Mouse (Mus musculus): ENCODE measurements at regions not wholly inside any gene's neighbourhood (a gene's known extent, or its start where the extent isn't known, plus 50 kb on each side); places are given as distances from the start of the nearest gene placed in this dataset.

GRCm38 (mm10) chr14:62037917-62038316 is 254.5 kb upstream of the Rnaseh2b start:
- WGBS, result 92% methylated on average over 5 of the region's 5 CpGs
- Histone ChIP-seq H3K27ac (no peak overlapping the region), H3K4me1 (replicated peaks) (peaks cover 4% of the 10 kb centered on the region), H3K27me3 (0 out of 2 replicates have a peak, but pooled peaks cover 2% of the 10 kb centered on the region), H3K36me3 (no peaks in the 10 kb centered on the region), H3K9me3 (no peaks in the 10 kb centered on the region), H3K4me3 (no peak overlapping the region), H3K4me2 (no peak overlapping the region), H3K9ac (no peak overlapping the region)
- no peak for ATAC-seq (ENCODE audit: low FRiP score)

- no peaks in the 10 kb centered on the region for H3K4me1 ChIP-seq (replicated peaks)
- no peaks in the 10 kb centered on the region for H3K27me3 ChIP-seq
- no peak overlapping the region for H3K27ac ChIP-seq
- H3K4me3 ChIP-seq, result no peak overlapping the region
- no peaks in the 10 kb centered on the region for H3K36me3 ChIP-seq
- WGBS, result 52% methylated on average over 11 of the region's 11 CpGs
- no peaks in the 10 kb centered on the region for H3K9me3 ChIP-seq
- no peak overlapping the region for H3K9ac ChIP-seq
- ATAC-seq (ENCODE audit: low FRiP score), result peak; percentile 72
- no peak overlapping the region for H3K4me2 ChIP-seq
Measured at GRCm38 (mm10) chr14:62042305-62043116, 249.9 kb upstream of the Rnaseh2b start.

GRCm38 (mm10) chr14:62043117-62043422 is 249.3 kb upstream of the Rnaseh2b start:
- Histone ChIP-seq H3K9me3 (no peaks in the 10 kb centered on the region), H3K4me3 (no peak overlapping the region), H3K36me3 (no peaks in the 10 kb centered on the region), H3K4me2 (no peak overlapping the region), H3K27ac (no peak overlapping the region), H3K4me1 (replicated peaks) (no peaks in the 10 kb centered on the region), H3K9ac (no peak overlapping the region), H3K27me3 (no peaks in the 10 kb centered on the region)
- ATAC-seq (ENCODE audit: low FRiP score), result no peak
- WGBS, result 52% methylated on average over 4 of the region's 4 CpGs

GRCm38 (mm10) chr14:62050941-62051340 is 241.4 kb upstream of the Rnaseh2b start:
- Histone ChIP-seq H3K9me3 (no peaks in the 10 kb centered on the region), H3K36me3 (no peaks in the 10 kb centered on the region), H3K27ac (no peak overlapping the region), H3K4me1 (replicated peaks) (no peaks in the 10 kb centered on the region), H3K4me3 (no peak overlapping the region), H3K4me2 (no peak overlapping the region), H3K27me3 (no peaks in the 10 kb centered on the region), H3K9ac (no peak overlapping the region)
- WGBS, result 93% methylated on average over 6 of the region's 6 CpGs
- no peak for ATAC-seq (ENCODE audit: low FRiP score)

- Histone ChIP-seq H3K36me3 (no peaks in the 10 kb centered on the region), H3K4me3 (no peak overlapping the region), H3K4me1 (replicated peaks) (no peaks in the 10 kb centered on the region), H3K9ac (no peak overlapping the region), H3K4me2 (no peak overlapping the region), H3K27me3 (no peaks in the 10 kb centered on the region), H3K27ac (no peak overlapping the region), H3K9me3 (no peaks in the 10 kb centered on the region)
- WGBS, result 82% methylated on average over 1 of the region's 1 CpGs
- ATAC-seq (ENCODE audit: low FRiP score), result no peak
Measured at GRCm38 (mm10) chr14:62051923-62052322, 240.5 kb upstream of the Rnaseh2b start.

DNA sequence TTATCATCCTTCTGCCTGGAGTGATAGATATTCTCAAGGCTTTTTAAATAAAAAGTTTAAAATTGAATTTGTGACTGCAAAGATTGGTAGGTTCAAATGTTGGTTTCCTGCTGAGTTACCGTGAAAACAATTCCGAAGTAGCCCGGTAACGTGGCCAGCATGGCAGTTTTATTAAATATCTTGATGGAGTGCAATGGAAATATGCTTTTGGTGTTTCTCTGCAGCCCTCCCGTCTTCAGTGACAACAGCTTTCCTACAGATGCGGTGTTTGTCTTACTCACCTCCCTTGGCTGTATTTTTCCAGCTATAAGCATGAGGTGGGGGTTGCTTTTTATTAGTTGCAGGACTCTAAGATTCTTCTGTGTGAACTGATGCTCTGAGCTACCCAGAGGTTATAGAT is 239.4 kb upstream of the Rnaseh2b start:
- Histone ChIP-seq H3K4me3 (no peak overlapping the region), H3K4me1 (replicated peaks) (no peaks in the 10 kb centered on the region), H3K36me3 (no peaks in the 10 kb centered on the region), H3K9ac (no peak overlapping the region), H3K4me2 (no peak overlapping the region), H3K27ac (no peak overlapping the region), H3K27me3 (no peaks in the 10 kb centered on the region), H3K9me3 (no peaks in the 10 kb centered on the region)
- WGBS, result 86% methylated on average over 6 of the region's 6 CpGs
- ATAC-seq (ENCODE audit: low FRiP score), result no peak

GRCm38 (mm10) chr14:62057096-62057495 is 235.3 kb upstream of the Rnaseh2b start:
- H3K4me1 ChIP-seq (replicated peaks), result no peaks in the 10 kb centered on the region
- H3K27me3 ChIP-seq, result no peaks in the 10 kb centered on the region
- H3K9ac ChIP-seq, result no peak overlapping the region
- no peak overlapping the region for H3K4me2 ChIP-seq
- ATAC-seq (ENCODE audit: low FRiP score), result no peak
- H3K9me3 ChIP-seq, result no peaks in the 10 kb centered on the region
- H3K36me3 ChIP-seq, result no peaks in the 10 kb centered on the region
- no peak overlapping the region for H3K4me3 ChIP-seq
- H3K27ac ChIP-seq, result no peak overlapping the region
- WGBS, result 93% methylated on average over 4 of the region's 4 CpGs

GRCm38 (mm10) chr14:62058100-62058499 is 234.3 kb upstream of the Rnaseh2b start:
- no peaks in the 10 kb centered on the region for H3K36me3 ChIP-seq
- H3K27me3 ChIP-seq, result no peaks in the 10 kb centered on the region
- 90% methylated on average over 1 of the region's 1 CpGs for WGBS
- no peak overlapping the region for H3K9ac ChIP-seq
- no peak overlapping the region for H3K27ac ChIP-seq
- no peak overlapping the region for H3K4me2 ChIP-seq
- no peaks in the 10 kb centered on the region for H3K9me3 ChIP-seq
- H3K4me1 ChIP-seq (replicated peaks), result no peaks in the 10 kb centered on the region
- no peak overlapping the region for H3K4me3 ChIP-seq
- no peak for ATAC-seq (ENCODE audit: low FRiP score)

- Histone ChIP-seq H3K4me2 (no peak overlapping the region), H3K27ac (no peak overlapping the region), H3K4me1 (replicated peaks) (no peaks in the 10 kb centered on the region), H3K9ac (no peak overlapping the region), H3K9me3 (no peaks in the 10 kb centered on the region), H3K36me3 (no peaks in the 10 kb centered on the region), H3K4me3 (no peak overlapping the region), H3K27me3 (no peaks in the 10 kb centered on the region)
- WGBS, result 88% methylated on average over 6 of the region's 6 CpGs
- no peak for ATAC-seq (ENCODE audit: low FRiP score)
Measured at GRCm38 (mm10) chr14:62071140-62071539, 221.2 kb upstream of the Rnaseh2b start.

GRCm38 (mm10) chr14:62084047-62084446 is 208.3 kb upstream of the Rnaseh2b start:
- 62% methylated on average over 2 of the region's 2 CpGs for WGBS
- H3K4me1 ChIP-seq (replicated peaks), result no peaks in the 10 kb centered on the region
- no peaks in the 10 kb centered on the region for H3K9me3 ChIP-seq
- no peak overlapping the region for H3K4me3 ChIP-seq
- no peak for ATAC-seq (ENCODE audit: low FRiP score)
- H3K4me2 ChIP-seq, result no peak overlapping the region
- H3K27me3 ChIP-seq, result 0 out of 2 replicates have a peak, but pooled peaks cover 2% of the 10 kb centered on the region
- H3K27ac ChIP-seq, result no peak overlapping the region
- H3K36me3 ChIP-seq, result no peaks in the 10 kb centered on the region
- H3K9ac ChIP-seq, result no peak overlapping the region

GRCm38 (mm10) chr14:62088174-62088573 is 204.2 kb upstream of the Rnaseh2b start:
- Histone ChIP-seq H3K27me3 (0 out of 2 replicates have a peak, but pooled peaks cover 2% of the 10 kb centered on the region), H3K4me2 (no peak overlapping the region), H3K9me3 (no peaks in the 10 kb centered on the region), H3K4me3 (no peak overlapping the region), H3K36me3 (no peaks in the 10 kb centered on the region), H3K27ac (no peak overlapping the region), H3K4me1 (replicated peaks) (no peaks in the 10 kb centered on the region), H3K9ac (no peak overlapping the region)
- WGBS, result 85% methylated on average over 3 of the region's 3 CpGs
- ATAC-seq (ENCODE audit: low FRiP score), result no peak

DNA sequence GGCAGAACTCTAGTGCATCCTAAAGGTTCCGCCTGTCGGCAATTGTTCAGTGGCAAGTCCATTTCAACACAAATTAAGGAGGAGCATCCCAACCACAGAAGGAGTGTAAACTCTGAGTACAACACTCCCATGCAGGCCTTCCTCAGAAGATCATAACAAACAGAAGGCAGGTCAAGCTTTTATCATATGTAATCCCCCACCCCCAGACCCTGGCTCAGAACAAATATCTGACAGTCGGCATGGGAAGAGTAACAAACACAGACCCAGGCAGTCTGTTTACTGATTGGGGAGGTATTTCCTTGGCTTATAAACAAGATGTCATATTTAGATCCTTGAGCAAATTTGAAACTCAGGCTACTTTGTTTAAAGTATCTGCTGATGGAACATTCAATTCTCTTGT is 174.9 kb upstream of the Rnaseh2b start:
- Histone ChIP-seq H3K9me3 (no peaks in the 10 kb centered on the region), H3K4me1 (replicated peaks) (no peaks in the 10 kb centered on the region), H3K9ac (no peak overlapping the region), H3K27me3 (no peaks in the 10 kb centered on the region), H3K4me2 (no peak overlapping the region), H3K4me3 (no peak overlapping the region), H3K27ac (no peak overlapping the region), H3K36me3 (no peaks in the 10 kb centered on the region)
- 94% methylated on average over 3 of the region's 3 CpGs for WGBS
- no peak for ATAC-seq (ENCODE audit: low FRiP score)

DNA sequence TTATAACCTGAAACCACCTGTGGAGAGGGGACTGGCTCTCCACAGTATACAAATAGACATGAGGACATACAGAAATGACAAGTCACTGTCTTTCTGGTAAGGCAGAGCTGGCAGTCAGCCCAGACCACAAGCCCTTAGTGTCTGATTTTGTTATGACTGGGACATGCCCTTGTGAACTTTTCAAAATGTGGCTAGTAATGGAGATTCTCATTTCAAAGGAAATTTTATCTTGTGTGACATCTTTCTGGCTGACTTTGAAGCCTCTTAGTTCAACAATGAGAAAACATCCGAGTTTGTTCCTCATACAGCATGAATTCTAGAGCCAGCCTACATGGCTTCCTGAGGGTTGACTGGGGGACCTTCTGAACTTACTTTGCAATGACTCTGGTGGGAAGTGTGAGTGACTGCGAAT is 173.8 kb upstream of the Rnaseh2b start:
- ATAC-seq (ENCODE audit: low FRiP score), result no peak
- Histone ChIP-seq H3K27ac (no peak overlapping the region), H3K4me3 (no peak overlapping the region), H3K4me2 (no peak overlapping the region), H3K27me3 (no peaks in the 10 kb centered on the region), H3K9ac (no peak overlapping the region), H3K4me1 (replicated peaks) (no peaks in the 10 kb centered on the region), H3K36me3 (no peaks in the 10 kb centered on the region), H3K9me3 (no peaks in the 10 kb centered on the region)
- WGBS, result 64% methylated on average over 2 of the region's 2 CpGs
